Mouse (Mus musculus) frontal cortex, postnatal 36 days (tissue): ENCODE measurements at regions not wholly inside any gene's neighbourhood (a gene's known extent, or its start where the extent isn't known, plus 50 kb on each side); places are given as distances from the start of the nearest gene placed in this dataset.

Source experiments
- DNase-seq, 2 experiments: peaks; one replicate each; pipeline ENCODE4 v3.0.0; 2022; ENCODE audit warnings: low spot score in 2 of 2

DNA sequence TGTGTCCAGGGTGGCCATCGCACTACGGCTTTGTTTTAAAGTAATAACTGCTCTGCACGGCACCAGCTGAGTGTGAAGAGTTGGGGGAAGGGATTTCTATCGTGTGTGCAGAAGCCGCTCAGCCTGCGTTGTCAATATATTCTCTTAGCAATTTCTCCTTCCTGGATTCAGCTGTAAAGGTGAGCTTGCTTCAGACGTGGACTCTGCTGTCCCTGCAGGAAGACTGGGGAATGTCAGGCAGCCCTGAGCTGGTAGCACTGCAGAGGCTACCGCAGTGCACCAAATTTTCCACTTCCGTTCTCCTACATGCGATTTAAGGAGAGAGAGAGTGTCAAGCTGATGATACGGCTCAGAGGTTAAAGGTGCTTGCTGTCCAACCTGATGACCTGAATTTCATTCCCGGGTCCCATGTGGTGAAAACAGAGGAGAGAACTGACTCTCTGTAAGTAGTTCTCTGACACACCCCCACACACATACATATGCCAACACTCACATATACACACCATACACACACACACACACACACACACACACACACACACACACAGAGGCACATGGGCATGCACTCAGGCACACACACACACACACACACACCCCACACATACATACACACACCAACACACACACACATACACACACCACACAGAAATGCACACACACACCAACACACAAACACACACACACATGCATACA, 59.9 kb upstream of the Prelid3b start:
- peak; percentile 7 to 33 for DNase-seq

- no peak for DNase-seq
Measured at GRCm38 (mm10) chr2:174540717-174541116, 67.8 kb upstream of the Prelid3b start.

DNA sequence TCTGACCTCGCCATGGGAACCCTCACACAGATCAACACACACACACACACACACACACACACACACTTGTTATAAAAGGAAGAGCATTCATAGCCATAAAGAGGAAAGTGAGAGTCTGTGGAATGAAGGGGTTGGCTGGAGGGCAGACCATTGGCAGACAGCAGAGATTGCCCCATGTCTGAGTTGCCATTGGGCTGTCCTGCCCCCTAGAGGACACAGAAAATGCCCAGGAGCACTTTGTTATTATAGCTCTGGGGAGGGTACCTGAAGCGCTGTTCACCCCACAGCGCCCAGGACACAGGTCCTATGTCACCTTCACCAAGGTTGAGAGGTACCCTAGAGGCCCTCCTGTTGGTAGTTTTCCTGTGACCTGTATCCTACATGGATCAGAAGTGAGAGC, 74.3 kb upstream of the Prelid3b start:
- DNase-seq: no peak

DNA sequence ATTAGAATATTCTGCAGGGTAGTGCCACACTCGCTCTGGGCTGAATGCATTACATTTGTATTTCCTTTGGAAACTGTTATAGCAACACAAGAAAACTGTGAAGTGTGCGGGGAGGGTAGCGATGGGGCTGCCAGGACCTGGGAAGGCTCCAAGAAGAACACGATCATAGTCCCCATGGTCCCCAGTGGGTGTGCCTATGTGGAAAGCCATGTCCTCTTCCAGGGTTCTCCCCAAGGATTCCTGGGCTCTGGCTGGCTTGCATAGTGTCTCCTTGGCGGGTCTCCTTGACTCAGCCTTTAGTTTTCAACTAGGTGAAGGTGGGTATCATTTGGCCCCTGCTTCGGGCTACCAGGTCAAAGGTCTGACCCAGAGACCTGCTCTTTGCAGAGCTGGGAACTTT, 74.8 kb upstream of the Prelid3b start:
- no peak for DNase-seq

- no peak for DNase-seq
Measured at GRCm38 (mm10) chr2:174548776-174549175, 75.9 kb upstream of the Prelid3b start.

- no peak for DNase-seq
Measured at GRCm38 (mm10) chr2:174555778-174556177, 82.9 kb upstream of the Prelid3b start.

DNA sequence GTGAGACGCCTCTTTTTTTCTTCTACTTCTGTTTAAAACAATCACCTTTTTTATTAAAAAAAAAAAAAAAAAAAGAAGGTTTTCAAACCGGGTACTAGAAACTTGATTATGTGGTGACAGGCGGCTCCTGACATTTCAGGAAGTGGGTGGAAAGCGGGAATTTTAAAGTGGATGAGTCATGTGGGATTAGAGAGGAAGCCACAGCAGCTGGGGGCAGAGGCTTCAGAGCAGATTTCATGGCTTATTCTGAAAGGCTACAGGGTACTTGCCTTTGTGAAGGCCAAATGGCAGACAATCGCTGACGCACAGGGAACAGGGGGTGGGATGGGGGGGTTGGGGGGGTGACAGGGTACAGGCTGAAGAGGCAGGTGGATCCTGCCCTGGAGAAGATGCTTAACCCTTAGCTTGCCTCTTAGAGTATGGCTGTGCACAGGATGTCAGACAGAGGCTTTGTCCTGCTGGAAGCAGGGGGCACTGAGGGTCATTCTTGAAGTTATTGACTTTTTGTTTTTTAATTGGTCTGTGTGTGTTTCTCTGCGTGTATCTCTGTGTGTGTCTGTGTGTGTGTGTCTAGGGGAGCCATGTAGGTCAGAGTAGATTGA, 81.4 kb upstream of the Zfp831 start:
- DNase-seq: no peak

GRCm38 (mm10) chr2:174563917-174564316, 79.4 kb upstream of the Zfp831 start:
- DNase-seq: no peak

- no peak for DNase-seq
Measured at GRCm38 (mm10) chr2:174564817-174565216, 78.5 kb upstream of the Zfp831 start.

DNA sequence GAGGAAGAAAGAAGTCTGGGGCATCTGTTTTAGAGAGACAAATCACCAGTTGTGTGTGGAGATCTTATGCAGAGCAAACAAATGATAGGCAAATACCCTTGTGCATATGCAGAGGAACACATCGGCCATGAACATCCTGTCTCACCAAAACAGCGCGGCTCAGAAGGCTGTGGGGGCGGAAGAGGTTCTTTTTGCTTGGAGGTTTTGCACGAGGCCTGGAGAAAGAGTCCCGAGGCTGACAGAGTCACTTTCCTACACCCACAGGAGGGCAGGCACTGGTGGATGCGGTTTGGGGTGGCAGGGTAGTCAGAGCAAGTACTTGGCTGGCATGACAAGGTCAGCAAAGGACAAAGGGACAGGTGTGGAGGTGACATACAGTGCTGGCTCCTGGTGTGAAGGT, 77.4 kb upstream of the Zfp831 start:
- no peak for DNase-seq

- DNase-seq: no peak
Measured at GRCm38 (mm10) chr2:174566752-174567151, 76.6 kb upstream of the Zfp831 start.

GRCm38 (mm10) chr2:174574804-174575507, 68.4 kb upstream of the Zfp831 start:
- no peak for DNase-seq

GRCm38 (mm10) chr2:174575546-174575945, 67.8 kb upstream of the Zfp831 start:
- no peak for DNase-seq

- DNase-seq: no peak
Measured at GRCm38 (mm10) chr2:174580906-174581703, 62.2 kb upstream of the Zfp831 start.

GRCm38 (mm10) chr2:174584272-174584671, 59.1 kb upstream of the Zfp831 start:
- peak; percentile 50 to 72 for DNase-seq
